Mouse (Mus musculus): ENCODE results near the gene Itm2b. TPM values are rescaled to one million over a fixed set of nuclear protein-coding genes. Genes with fewer than 3 reads are reported as not detected.

Itm2b gene
- total and polyA plus RNA-seq, 3 experiments, result 724 to 814 (median 771) TPM

GRCm38 (mm10) chr14:73399866-73400618 is 15.0 kb upstream of the Itm2b start:
- no peak for TF ChIP-seq CTCF (IDR thresholded peaks at IDR 0.05)
- no peak for TF ChIP-seq POLR2A (IDR thresholded peaks at IDR 0.05; ENCODE audit: insufficient read depth, low read depth, low read length)
- no peak for TF ChIP-seq EP300 (IDR thresholded peaks at IDR 0.05; ENCODE audit: insufficient read depth, low read depth, low read length)
- intact Hi-C loops (cut with DNase I), result no loop called here
- Histone ChIP-seq H3K27ac (peak overlapping the region; percentile 47), H3K4me1 (ENCODE audit: control insufficient read depth, insufficient read depth, low read length) (peaks cover 12% of the 10 kb centered on the region), H3K9ac (ENCODE audit: low read depth, low read length) (no peak overlapping the region), H3K27me3 (ENCODE audit: control insufficient read depth, insufficient read depth, low read length) (no peaks in the 10 kb centered on the region), H3K79me2 (replicated peaks; ENCODE audit: control insufficient read depth, insufficient read depth, low read length) (no peaks in the 10 kb centered on the region), H3K36me3 (ENCODE audit: control insufficient read depth, insufficient read depth, low read length) (no peaks in the 10 kb centered on the region; the same call in 1 of the 2 replicates), H3K4me3 (no peak overlapping the region)
- WGBS, result 34% methylated on average over 15 of the region's 15 CpGs
- DNase-seq, result peak in 1 of 2 experiments; percentile 30

DNA sequence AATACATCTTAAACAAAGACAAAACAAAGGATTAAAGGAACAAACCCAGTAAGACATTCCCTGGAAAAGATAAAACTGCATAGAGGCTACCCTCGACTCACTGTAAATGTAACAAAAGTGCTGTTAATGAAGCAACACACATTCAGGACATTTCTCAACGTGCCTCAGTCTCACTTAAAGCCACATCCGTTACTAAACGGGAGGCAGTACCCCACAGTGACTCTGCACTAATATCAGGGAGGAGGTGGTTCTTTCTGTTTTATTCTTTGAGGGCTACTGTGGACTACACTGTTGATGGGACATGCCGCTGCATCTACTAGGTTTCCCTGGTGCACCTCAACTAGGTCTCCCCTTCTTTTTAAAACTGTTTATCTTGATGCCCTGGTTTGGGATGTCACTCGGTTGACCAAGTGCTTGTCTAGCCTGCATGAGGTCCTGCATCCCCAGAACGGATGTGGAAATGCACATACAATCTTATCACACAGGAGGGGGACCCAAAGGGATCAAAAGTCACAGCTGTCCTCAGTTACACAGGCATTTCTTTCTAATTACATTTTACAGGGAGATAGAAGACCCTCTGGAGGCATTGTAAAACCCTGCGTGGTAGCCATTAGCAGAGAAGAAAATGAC is 13.4 kb upstream of the Itm2b start:
- H3K27me3 ChIP-seq (ENCODE audit: control insufficient read depth, insufficient read depth, low read length), result no peaks in the 10 kb centered on the region
- no peak overlapping the region for H3K9ac ChIP-seq (ENCODE audit: low read depth, low read length)
- TF ChIP-seq POLR2A (IDR thresholded peaks at IDR 0.05; ENCODE audit: insufficient read depth, low read depth, low read length) (no peak), EP300 (IDR thresholded peaks at IDR 0.05; ENCODE audit: insufficient read depth, low read depth, low read length) (no peak), CTCF (IDR thresholded peaks at IDR 0.05) (no peak)
- no peaks in the 10 kb centered on the region for H3K79me2 ChIP-seq (replicated peaks; ENCODE audit: control insufficient read depth, insufficient read depth, low read length)
- DNase-seq, result no peak
- 53% methylated on average over 8 of the region's 8 CpGs for WGBS
- intact Hi-C loops (cut with DNase I), result no loop called here
- H3K4me3 ChIP-seq, result no peak overlapping the region
- H3K27ac ChIP-seq, result no peak overlapping the region
- no peaks in the 10 kb centered on the region; the same call in 1 of the 2 replicates for H3K36me3 ChIP-seq (ENCODE audit: control insufficient read depth, insufficient read depth, low read length)
- H3K4me1 ChIP-seq (ENCODE audit: control insufficient read depth, insufficient read depth, low read length), result peaks cover 14% of the 10 kb centered on the region

- no peak overlapping the region for H3K4me3 ChIP-seq
- peaks cover 2% of the 10 kb centered on the region; the same call in 1 of the 2 replicates for H3K4me1 ChIP-seq (ENCODE audit: control insufficient read depth, insufficient read depth, low read length)
- no peak overlapping the region for H3K27ac ChIP-seq
- DNase-seq, result no peak
- H3K27me3 ChIP-seq (ENCODE audit: control insufficient read depth, insufficient read depth, low read length), result no peaks in the 10 kb centered on the region
- no peaks in the 10 kb centered on the region; the same call in 1 of the 2 replicates for H3K36me3 ChIP-seq (ENCODE audit: control insufficient read depth, insufficient read depth, low read length)
- intact Hi-C loops (cut with DNase I), result no loop called here
- H3K9ac ChIP-seq (ENCODE audit: low read depth, low read length), result no peak overlapping the region
- WGBS, result 73% methylated on average over 5 of the region's 5 CpGs
- H3K79me2 ChIP-seq (replicated peaks; ENCODE audit: control insufficient read depth, insufficient read depth, low read length), result no peaks in the 10 kb centered on the region
- no peak for TF ChIP-seq POLR2A (IDR thresholded peaks at IDR 0.05; ENCODE audit: insufficient read depth, low read depth, low read length)
- TF ChIP-seq EP300 (IDR thresholded peaks at IDR 0.05; ENCODE audit: insufficient read depth, low read depth, low read length), result no peak
- no peak for TF ChIP-seq CTCF (IDR thresholded peaks at IDR 0.05)
These were observed 10.7 kb upstream of the Itm2b start for GRCm38 (mm10) chr14:73395750-73396149.

DNA sequence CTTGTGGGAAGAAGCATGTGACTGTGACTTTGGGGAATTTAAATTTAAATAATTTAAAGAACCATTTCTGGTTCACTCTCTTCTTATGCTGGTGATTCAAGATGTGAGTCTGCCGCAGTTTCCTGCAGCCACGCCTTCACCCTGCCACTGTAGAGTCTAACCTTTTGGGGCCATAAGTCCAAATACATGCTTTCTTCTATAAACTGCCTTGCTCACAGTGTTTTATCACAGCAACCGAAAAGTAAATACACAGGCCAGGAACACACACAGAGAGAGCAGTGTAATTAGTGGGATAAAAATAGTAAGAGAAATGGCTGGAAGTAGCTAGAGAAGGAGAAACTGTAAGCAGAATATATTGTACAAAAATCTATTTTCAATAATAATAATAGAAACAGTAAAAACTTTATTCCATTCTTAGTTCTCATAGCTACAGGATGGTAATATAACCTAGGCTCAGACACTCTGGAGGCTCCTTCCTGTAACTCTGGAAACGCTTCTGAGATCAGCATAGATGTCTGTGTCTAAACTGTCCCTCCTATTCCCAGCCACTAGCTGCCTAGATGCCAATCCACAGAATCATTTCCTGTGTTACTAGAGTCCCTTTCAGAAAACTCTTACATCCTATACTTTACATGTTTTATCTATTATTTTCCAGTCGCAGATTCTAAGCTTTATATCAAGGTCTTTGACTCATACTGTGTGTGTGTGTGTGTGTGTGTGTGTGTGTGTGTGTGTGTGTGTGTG is 9.3 kb upstream of the Itm2b start:
- Histone ChIP-seq H3K9ac (ENCODE audit: low read depth, low read length) (no peak overlapping the region), H3K36me3 (ENCODE audit: control insufficient read depth, insufficient read depth, low read length) (no peaks in the 10 kb centered on the region; the same call in 1 of the 2 replicates), H3K27me3 (ENCODE audit: control insufficient read depth, insufficient read depth, low read length) (no peaks in the 10 kb centered on the region), H3K27ac (no peak overlapping the region), H3K4me3 (no peak overlapping the region), H3K79me2 (replicated peaks; ENCODE audit: control insufficient read depth, insufficient read depth, low read length) (no peaks in the 10 kb centered on the region), H3K4me1 (ENCODE audit: control insufficient read depth, insufficient read depth, low read length) (peaks cover 2% of the 10 kb centered on the region; the same call in 1 of the 2 replicates)
- no peak for DNase-seq
- 50% methylated on average over 5 of the region's 5 CpGs for WGBS
- intact Hi-C loops (cut with DNase I), result no loop called here
- TF ChIP-seq POLR2A (IDR thresholded peaks at IDR 0.05; ENCODE audit: insufficient read depth, low read depth, low read length) (no peak), EP300 (IDR thresholded peaks at IDR 0.05; ENCODE audit: insufficient read depth, low read depth, low read length) (no peak), CTCF (IDR thresholded peaks at IDR 0.05) (no peak)

- no peaks in the 10 kb centered on the region for H3K79me2 ChIP-seq (replicated peaks; ENCODE audit: control insufficient read depth, insufficient read depth, low read length)
- H3K27ac ChIP-seq, result no peak overlapping the region
- no peak overlapping the region for H3K4me3 ChIP-seq
- no peak for DNase-seq
- TF ChIP-seq EP300 (IDR thresholded peaks at IDR 0.05; ENCODE audit: insufficient read depth, low read depth, low read length) (no peak), POLR2A (IDR thresholded peaks at IDR 0.05; ENCODE audit: insufficient read depth, low read depth, low read length) (no peak), CTCF (IDR thresholded peaks at IDR 0.05) (no peak)
- H3K27me3 ChIP-seq (ENCODE audit: control insufficient read depth, insufficient read depth, low read length), result no peaks in the 10 kb centered on the region
- intact Hi-C loops (cut with DNase I), result no loop called here
- no peaks in the 10 kb centered on the region; the same call in 1 of the 2 replicates for H3K36me3 ChIP-seq (ENCODE audit: control insufficient read depth, insufficient read depth, low read length)
- WGBS, result 96% methylated on average over 1 of the region's 1 CpGs
- peaks cover 8% of the 10 kb centered on the region for H3K4me1 ChIP-seq (ENCODE audit: control insufficient read depth, insufficient read depth, low read length)
- no peak overlapping the region for H3K9ac ChIP-seq (ENCODE audit: low read depth, low read length)
These were observed 6.4 kb upstream of the Itm2b start for GRCm38 (mm10) chr14:73391457-73391856.

Data from heart, adult 2 months (tissue).